Mouse (Mus musculus) spleen, postnatal 10 days (tissue): ENCODE measurements around the gene Atp1b3.
"Not testable (repeated sequence)": the region's sequence is repeated elsewhere in the genome, so short reads cannot be mapped to it uniquely, and the experiment has no call there.

Experiments
- DNase-seq, 2 experiments: peaks; one replicate each; pipeline ENCODE4 v3.0.0; 2021 to 2022; ENCODE audit warnings: low spot score in 2 of 2

Atp1b3 gene

GRCm38 (mm10) chr9:96364141-96364838 lies at the start of gene Atp1b3:
Atp1b3 (minus strand) TSS chr9:96364442.
- DNase-seq = peak; percentile 100

DNA sequence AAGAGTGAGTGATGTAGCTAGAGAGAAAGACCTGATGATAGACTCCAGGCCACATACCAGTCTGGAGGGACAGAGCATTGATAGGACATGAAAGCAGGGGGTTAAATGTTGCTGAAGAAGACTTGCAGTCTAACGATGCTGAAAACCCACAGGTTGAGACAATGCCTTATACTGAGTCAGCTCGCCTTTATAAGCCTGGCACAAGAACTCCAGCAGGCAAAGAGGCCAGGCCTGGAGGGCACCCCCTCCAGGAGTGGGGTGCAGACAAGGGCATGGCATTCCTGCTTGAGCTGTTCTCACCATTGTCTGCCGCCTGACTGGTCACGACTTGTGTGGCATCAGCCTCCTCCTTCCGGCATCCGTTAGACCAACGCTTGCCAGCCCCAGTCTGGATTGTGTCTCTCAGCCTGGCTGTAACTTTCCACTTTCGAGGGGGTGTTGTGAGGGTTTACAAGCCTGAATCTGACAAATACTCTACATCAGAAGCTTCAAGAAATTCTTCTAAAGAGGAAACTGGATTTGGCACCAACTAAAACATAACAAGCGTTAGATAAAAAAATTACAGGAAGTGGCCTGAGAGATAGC lies 48.7 kb upstream of the Atp1b3 start:
- DNase-seq = no peak

- DNase-seq = no peak
Measured at GRCm38 (mm10) chr9:96404312-96404711, 40.1 kb upstream of the Atp1b3 start.

- DNase-seq = not testable (repeated sequence)
Measured at GRCm38 (mm10) chr9:96399916-96400315, 35.7 kb upstream of the Atp1b3 start.

DNA sequence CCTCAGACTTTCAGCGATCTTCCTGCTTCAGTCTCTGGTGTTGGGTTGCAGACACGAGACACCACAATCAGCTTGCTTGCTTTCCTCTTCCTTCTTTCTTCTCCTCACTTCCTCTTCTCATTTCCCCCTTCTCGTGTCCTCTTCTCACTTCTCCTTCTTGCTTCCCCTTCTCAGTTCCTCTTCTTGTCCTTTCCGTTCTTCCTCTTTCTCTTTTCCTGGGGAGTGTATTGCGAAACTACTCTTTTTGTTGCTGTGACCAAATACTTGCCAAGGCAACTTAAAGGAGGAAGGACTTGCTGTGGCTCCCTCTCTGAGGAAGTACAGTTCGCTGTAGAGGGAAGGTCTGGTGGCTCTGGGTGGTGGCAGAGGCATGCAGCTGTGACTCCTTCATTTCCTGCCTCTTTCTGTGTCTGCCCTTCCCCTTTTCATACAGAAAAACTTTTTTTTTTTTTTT lies 35.2 kb upstream of the Atp1b3 start:
- DNase-seq = peak in 1 of 2 experiments; percentile 35

- DNase-seq = no peak
Measured at GRCm38 (mm10) chr9:96398614-96399013, 34.4 kb upstream of the Atp1b3 start.

DNA sequence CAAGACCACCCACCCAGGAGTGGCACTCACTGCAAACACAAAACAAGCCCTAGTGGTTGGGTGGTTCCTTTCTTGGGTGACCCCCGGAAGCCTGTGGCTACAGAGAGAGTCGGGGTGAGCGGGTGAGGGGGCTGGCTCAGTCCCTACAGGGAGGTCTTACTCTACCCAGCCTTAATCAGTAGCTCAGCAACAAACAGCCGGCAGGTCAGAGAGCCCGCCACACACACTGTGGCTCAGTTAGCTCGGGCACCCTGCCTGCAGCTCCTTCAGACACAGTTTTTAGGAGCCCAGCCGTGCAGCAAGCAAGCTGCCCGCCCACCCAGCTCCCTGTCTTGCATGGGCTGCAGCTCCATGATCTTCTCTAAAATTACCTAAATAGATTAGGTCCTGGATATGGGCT lies 33.9 kb upstream of the Atp1b3 start:
- no peak for DNase-seq

DNA sequence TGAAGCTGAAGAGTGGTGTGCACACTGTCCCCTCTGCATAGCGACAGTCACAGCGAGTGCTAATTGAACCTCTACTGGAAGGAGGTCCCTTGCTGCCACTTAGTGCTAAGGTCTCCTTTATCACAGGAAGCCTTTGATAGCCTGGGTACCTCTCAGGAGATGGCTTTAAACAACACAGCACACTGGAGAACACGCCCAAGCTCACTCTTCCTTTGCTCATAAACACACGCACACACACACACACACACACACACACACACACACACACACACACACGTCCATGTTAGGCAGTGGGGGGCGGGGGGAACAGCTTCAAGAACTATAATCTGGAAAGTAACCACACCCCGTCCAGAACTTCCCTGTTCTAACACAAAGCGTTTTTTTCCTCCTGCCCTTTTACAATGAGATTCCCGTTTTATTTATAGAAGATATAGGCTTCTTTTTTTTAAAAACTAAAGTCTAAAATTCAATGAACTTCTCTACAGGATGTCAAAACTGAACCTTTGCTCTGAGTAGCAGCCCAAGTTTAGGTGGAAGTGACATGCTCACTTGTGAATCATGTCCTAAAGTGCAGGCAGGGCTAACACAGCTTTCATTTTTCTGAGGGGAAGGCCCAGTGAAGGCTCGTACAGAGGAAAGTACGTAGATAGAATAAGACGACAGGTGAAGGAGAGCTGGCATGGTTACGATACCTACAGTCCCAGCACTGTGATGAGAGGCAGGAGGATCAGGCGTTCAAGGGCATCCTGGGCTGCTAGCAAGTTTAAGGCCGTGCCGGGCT lies 30.9 kb upstream of the Atp1b3 start:
- DNase-seq = peak in 1 of 2 experiments; percentile 38

DNA sequence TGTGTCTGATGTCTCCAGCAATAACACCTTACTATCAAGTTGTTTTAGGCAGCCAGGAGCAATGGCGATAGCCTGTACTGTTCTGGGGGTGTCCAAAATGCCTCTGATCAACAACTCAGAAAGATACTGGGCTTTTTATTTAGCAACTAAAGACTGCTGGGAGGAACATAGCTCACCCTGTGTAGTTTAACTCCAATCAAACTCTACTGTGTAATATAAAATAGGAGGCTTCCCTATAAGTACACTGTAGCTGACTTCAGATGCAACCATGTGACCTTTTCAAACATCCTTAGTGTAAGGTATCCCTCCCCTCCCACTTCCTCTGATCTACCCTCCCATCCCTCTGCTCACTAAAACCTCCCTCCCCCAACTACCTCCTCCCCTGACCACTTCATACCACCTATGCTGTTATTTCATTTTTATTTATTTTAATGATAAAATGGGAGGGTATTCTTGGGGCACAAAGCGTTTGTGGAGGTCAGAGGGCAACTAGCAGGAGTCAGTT lies 29.5 kb upstream of the Atp1b3 start:
- DNase-seq = no peak

DNA sequence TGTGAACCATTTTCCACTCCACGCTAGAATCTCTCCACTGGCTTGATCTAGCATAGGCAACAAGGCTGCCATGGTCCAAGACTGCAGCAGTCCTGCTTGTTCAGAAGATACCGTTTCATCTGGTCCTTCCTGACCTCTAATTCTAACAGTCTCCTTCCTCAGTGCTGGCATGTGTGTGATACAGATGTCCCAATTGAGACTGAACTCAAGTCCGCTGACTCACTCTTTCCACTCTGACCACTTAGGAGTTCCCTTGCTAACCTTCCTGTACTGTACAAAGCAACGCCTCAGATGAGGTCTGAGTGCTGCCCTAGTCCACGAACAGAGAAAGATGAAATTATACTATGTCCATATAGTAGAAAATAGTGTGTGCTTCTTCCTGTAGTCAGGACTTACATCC lies 28.9 kb upstream of the Atp1b3 start:
- no peak for DNase-seq

- no peak for DNase-seq
Measured at GRCm38 (mm10) chr9:96391921-96392320, 27.7 kb upstream of the Atp1b3 start.

DNA sequence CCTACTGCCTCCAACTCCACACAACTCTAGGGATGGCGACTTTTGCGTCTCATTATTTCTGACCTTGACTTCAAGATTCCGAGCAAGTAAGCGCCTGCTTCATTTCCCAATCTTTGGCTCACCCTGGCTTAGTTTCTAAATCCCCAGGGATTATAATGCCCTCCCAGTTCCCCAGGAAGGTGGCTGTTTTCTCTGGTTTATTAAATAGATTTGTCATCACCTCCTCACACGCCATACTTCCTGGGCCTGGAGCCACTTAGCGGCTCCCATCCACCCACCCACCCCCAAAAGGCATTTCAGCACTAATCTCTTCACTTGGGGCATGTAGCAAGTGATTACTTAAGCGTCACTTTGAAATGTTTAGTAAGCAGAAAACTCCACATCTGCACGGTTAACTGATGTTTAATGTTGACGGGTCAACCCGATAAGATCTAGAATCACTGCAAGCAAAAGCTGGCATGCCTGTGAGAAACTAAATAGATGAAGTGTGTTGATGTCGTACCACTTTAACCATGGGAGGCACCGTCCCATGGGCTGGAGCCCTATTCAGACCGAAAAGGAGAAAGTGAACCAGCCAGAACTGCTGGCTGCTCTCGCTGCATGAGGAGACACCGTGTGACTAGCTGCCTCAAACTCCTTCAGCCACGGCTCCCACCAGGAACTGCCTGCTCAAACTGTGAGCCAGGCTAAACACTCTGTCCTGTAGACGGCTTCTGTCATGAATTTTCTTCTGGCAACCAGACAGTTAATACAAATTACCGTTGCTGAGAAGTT lies 19.7 kb upstream of the Atp1b3 start:
- no peak for DNase-seq

GRCm38 (mm10) chr9:96382756-96383155 lies 18.5 kb upstream of the Atp1b3 start:
- no peak for DNase-seq

DNA sequence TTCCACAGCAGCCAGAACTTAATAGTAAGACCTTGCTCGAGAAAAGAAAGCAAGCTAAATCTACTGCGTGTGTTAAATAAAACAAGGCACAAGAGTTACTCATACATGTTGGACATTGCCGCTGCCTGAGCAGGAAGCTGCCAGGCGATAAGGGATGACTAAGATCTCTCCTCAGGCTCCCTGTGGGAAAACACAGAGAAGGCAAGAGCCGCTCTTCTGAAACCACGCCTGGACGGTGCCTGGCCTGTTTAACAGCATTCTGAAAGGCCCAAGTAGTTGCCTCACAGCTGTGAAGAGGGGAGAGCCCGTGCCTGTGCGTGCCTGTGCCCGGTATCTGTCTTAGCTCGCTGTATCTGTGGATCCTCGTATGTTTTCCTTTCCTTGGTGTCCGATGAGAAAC lies 17.2 kb upstream of the Atp1b3 start:
- DNase-seq = no peak

DNA sequence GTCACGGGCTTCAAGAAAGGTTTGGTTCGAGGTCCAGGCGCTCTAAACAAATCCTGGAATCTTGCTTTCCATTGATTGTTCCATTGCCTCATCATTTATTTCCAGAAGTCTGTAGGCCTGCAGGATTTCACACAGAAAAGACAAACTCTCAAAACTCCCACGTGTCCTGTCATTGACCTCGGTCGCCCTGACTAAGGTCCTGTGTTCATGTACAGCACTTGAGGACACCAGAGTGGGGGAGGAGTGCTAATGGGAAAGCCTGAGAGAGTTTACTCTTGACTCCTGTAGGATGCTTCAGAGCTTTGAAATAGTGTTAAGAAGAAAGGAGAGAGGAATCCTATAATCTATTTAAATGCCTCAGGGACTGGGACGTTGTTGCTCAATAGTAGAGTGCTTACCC lies 15.3 kb upstream of the Atp1b3 start:
- no peak for DNase-seq

DNA sequence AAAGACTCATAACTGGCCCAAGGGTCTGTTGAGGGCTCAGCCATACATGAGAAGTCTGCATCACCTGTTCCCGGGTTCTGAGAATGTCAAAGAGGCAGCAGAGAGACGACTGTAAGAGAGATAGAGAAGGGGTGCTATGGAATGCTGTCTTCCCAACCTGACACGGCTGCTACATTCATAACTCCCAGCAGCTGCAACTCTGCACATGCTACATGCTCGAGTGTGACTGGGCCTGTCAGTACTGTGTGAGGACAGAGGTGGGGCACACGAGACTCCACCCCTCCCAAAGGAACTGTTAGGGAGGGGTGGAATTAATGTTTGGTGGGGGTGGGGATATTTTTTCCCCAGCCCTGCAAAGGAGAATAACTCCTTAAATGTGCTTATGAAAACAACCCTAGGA lies 14.5 kb upstream of the Atp1b3 start:
- DNase-seq = no peak

GRCm38 (mm10) chr9:96377096-96377495 lies 12.9 kb upstream of the Atp1b3 start:
- no peak for DNase-seq

DNA sequence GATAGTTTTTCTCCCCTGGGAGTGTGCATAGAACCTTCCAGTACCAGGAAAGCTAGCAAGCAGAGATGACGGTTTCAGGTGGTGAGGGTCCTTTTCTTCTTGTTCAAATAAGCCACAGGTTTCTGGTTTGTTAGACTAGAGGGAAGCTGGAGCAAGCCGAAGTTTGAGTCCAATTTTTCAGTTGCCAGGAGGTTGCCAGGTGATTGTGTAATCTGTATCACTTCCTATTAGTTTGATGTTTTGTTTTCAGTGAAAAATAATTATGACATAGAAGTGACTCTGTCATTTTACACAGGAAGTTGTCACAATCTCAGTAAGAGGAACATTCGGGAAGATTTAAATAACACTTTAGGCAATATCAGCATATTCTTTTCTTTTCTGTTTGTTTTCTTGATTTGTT lies 11.6 kb upstream of the Atp1b3 start:
- DNase-seq = no peak

- no peak for DNase-seq
Measured at GRCm38 (mm10) chr9:96371075-96371474, 6.8 kb upstream of the Atp1b3 start.

DNA sequence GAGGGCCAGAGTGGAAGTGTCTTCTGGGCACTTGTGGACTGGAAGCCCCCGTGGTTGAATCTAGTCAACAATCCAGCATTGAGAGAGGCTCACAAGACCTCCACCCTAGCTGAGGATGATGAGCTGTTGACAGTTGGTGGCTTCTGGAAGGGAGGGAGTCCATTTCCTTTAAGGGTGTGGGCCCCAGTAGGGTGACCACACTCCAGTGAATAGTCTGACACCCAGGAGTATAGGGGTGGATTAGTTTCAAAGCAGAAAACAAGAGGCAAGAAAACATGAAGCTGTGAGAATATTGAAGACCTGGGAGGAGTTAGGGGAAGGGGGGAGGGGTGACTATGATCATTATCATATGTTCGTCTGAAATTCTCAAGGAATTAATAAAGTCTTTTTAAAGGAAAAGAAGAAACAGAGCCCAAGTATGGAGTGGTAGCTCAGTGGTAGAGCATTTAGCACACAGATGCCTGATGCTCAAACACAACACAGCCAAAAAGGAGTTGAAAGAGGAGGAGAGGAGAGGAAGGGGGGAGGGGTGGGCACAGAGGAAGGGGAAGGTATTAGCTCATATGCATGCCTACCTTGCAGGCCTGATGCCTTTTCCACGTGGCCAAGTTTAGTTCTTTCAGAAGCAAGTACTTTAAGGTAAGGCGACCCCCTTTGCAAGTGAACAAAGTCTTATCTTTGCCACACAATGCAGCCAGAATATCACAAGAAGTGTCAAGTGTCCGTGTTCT lies 5.6 kb upstream of the Atp1b3 start:
- no peak for DNase-seq

GRCm38 (mm10) chr9:96365271-96365872 lies 1.1 kb upstream of the Atp1b3 start:
- no peak for DNase-seq
